Mouse (Mus musculus): ENCODE data around the gene Tal1. TPM values are rescaled to one million over a fixed set of nuclear protein-coding genes. Genes with fewer than 3 reads are reported as not detected.

Gene Tal1
- polyA plus RNA-seq, 1 experiment from 2014 or later, result 1.4 TPM

DNA sequence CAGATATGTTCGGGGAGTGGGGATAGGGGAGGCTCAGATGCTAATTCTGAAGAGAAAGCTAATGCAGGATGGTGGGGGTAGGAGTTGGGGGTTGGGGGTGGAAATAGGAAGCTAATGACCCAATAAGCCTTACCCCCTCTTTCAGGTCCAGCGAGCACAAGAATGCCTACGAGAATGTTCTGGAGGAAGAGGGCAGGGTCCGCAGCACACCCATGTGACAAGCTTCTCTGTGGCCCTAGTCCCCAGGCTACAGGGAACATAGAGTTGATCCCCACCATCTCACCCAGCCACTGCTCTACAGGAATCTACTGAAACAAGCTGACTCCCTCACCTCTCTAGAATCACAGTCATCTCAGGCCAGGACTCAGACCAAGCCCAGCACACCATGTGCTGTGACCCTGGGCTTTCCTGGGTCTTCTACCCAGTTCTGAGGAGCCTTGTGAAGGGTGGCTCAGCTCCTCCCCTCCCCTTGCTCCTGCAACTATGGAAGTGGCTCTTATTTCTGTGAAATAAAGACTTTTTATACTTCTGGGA lies 37.2 kb downstream of the Tal1 start:
- Histone ChIP-seq H3K36me3 (no peaks in the 10 kb centered on the region), H3K27me3 (peaks cover 39% of the 10 kb centered on the region), H3K4me1 (peaks cover 37% of the 10 kb centered on the region), H3K4me2 (no peak overlapping the region), H3K9me3 (replicated peaks) (no peaks in the 10 kb centered on the region), H3K9ac (no peak overlapping the region), H3K4me3 (replicated peaks) (no peak overlapping the region), H3K27ac (peak overlapping the region; percentile 60)
- WGBS, result 65% methylated on average over 4 of the region's 4 CpGs
- no peak for ATAC-seq (replicated peaks; ENCODE audit: low FRiP score)

DNA sequence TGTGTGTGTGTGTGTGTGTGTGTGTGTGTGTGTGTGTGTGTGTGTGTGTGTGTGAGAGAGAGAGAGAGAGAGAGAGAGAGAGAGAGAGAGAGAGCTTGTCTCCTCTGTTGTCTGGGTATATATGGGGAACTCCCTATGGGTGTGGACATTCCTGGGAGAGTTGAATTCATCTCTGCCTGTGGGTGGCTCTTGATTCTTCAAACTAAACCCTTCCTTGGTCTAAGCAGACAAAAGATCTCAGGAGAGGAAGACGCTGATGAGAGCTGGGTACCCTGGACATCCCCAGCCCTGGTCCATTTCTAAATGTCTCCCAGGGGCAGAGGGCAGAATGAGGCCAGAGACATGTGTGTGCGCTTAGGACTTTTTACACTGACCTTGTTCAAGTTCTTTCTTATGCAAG lies 37.8 kb downstream of the Tal1 start:
- Histone ChIP-seq H3K4me2 (no peak overlapping the region), H3K27me3 (peaks cover 33% of the 10 kb centered on the region), H3K27ac (peak overlapping the region; percentile 85; the same call in 1 of the 2 replicates), H3K9ac (no peak overlapping the region), H3K4me1 (peaks cover 35% of the 10 kb centered on the region), H3K36me3 (no peaks in the 10 kb centered on the region), H3K4me3 (replicated peaks) (no peak overlapping the region), H3K9me3 (replicated peaks) (no peaks in the 10 kb centered on the region)
- no peak for ATAC-seq (replicated peaks; ENCODE audit: low FRiP score)
- WGBS, result 86% methylated on average over 2 of the region's 2 CpGs

DNA sequence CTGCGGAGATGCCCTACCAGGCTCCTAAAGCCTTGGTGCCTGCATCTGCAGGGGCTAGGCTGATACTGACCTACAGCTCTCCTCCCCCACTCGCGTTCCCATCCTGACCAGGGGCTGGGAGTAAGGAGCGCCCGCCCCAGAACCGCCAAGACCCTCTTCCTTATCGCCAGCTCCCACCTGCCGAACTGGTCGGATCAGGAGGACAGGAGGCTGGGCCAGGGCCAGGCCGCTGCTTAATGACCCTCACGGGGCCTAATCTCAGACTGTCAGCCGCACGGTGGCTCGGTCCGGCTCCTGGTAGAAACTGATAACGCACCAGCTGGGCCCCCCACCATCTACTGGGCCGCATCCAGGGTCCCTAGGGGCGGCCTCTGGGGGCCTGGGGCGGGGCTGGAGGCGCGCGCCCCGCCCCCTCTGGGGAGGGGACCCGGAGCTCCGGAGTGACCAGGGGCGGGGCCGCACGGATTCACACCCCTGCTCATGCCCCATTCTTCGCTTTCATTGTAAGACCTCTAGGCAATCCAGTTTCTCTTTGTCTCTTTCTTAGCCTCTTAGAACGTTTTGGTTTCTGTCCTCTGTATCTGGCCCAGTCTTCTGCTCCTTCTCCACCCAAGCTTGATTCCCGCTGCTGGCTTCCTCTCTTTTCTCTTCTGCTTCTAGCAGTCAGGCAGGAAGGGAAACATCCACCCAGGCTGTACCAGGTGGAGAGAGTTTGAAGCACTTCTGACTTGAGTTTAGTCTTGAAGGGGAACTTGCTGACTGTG lies 39.6 kb downstream of the Tal1 start:
- Histone ChIP-seq H3K4me1 (peaks cover 31% of the 10 kb centered on the region), H3K27me3 (peaks cover 36% of the 10 kb centered on the region), H3K27ac (peak overlapping the region; percentile 85), H3K9ac (peak overlapping the region; percentile 46), H3K4me2 (peak overlapping the region; percentile 92), H3K9me3 (replicated peaks) (no peaks in the 10 kb centered on the region), H3K4me3 (replicated peaks) (peak overlapping the region; percentile 50), H3K36me3 (no peaks in the 10 kb centered on the region)
- WGBS, result 1% methylated on average over 31 of the region's 31 CpGs
- peak; percentile 91 for ATAC-seq (replicated peaks; ENCODE audit: low FRiP score)

DNA sequence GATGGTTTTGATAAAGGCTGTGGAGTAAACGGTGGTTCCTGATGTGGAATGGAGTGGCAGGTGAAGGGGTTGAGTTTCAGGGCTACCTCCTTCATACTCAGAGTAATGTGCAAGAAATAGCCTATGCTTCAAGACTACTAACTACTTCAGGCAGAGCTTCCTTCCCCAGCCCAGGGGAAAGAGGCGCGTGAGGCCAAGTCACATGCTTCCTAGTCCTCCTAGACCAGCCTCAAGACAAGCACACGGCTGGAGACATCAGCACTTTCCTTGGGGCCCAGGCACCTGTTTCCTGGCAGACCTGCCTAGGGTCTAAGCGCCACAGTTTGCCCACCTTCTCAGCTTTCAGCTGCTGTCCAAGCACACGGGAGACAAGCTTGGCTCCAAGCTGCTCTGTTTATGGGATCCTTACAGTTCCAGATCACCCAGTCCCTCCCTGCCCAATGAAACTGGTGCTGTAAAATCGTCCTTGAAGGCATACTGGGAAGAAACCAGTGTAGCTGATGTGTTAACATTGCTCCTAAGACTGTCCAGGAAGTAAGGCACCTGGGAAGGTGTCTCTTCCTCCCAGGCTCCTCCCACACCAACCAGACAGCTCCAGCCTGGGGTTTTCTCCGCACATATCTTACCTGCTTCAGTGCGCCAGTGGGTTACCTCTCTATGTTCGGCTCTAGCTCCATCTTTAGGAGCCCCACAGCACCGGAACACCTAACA lies 40.4 kb downstream of the Tal1 start:
- Histone ChIP-seq H3K9ac (no peak overlapping the region), H3K27ac (peak overlapping the region; percentile 85), H3K9me3 (replicated peaks) (no peaks in the 10 kb centered on the region), H3K4me2 (peak overlapping the region; percentile 92), H3K36me3 (no peaks in the 10 kb centered on the region), H3K27me3 (peaks cover 39% of the 10 kb centered on the region), H3K4me1 (peaks cover 30% of the 10 kb centered on the region), H3K4me3 (replicated peaks) (peak overlapping the region; percentile 50)
- ATAC-seq (replicated peaks; ENCODE audit: low FRiP score), result peak; percentile 14; the same call in 1 of the 2 replicates
- 15% methylated on average over 11 of the region's 11 CpGs for WGBS

DNA sequence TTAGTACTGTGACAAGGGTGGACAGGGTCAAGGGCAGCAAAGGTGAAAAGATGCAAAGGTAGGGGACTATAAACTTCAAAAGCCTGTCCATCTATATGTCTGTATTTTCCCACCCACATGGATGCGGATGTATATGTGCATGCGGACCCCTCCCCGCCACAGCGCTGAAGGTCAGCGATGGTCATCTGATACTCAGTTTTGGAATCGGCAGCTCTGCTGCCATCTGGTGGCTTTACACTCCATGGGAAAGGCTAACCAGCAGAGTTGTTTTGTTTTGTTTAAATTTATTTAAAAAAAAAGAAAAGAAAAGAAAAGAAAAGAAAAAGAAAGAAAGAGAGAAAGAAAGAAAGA lies 40.9 kb downstream of the Tal1 start:
- Histone ChIP-seq H3K27me3 (peaks cover 39% of the 10 kb centered on the region), H3K9me3 (replicated peaks) (no peaks in the 10 kb centered on the region), H3K36me3 (no peaks in the 10 kb centered on the region), H3K4me2 (peak overlapping the region; percentile 92), H3K4me3 (replicated peaks) (0 out of 2 replicates have a peak overlapping the region, but pooled peaks have one; percentile 50), H3K9ac (no peak overlapping the region), H3K4me1 (peaks cover 32% of the 10 kb centered on the region), H3K27ac (peak overlapping the region; percentile 85)
- whole genome bisulfite sequencing, result under 1% methylated on average over 6 of the region's 6 CpGs
- ATAC-seq (replicated peaks; ENCODE audit: low FRiP score), result no peak

DNA sequence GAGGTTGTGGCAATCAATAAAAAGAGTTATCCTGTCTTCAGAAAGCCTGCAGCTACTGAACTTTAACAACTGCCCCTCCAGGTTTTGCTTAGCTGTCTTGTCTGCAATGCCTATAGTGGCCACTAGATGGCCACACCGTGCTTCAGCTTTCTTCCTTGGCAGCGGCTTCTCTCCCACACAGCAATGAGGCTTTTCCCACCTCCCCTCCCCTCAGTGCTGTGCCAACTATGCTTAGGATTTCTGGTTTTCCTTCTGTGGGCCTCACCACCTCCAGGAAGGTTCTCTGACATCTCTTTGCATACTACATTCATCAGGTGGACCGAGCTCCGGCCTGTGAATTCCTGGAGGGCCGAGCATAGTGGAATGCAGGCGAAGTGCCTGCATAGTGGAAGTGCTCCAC lies 45.5 kb downstream of the Tal1 start:
- Histone ChIP-seq H3K4me2 (0 out of 2 replicates have a peak overlapping the region, but pooled peaks have one; percentile 19), H3K9me3 (replicated peaks) (no peaks in the 10 kb centered on the region), H3K9ac (no peak overlapping the region), H3K4me1 (peaks cover 7% of the 10 kb centered on the region), H3K4me3 (replicated peaks) (no peak overlapping the region), H3K27ac (no peak overlapping the region), H3K36me3 (no peaks in the 10 kb centered on the region), H3K27me3 (peaks cover 18% of the 10 kb centered on the region)
- ATAC-seq (replicated peaks; ENCODE audit: low FRiP score), result peak; percentile 52
- WGBS, result 28% methylated on average over 6 of the region's 6 CpGs

DNA sequence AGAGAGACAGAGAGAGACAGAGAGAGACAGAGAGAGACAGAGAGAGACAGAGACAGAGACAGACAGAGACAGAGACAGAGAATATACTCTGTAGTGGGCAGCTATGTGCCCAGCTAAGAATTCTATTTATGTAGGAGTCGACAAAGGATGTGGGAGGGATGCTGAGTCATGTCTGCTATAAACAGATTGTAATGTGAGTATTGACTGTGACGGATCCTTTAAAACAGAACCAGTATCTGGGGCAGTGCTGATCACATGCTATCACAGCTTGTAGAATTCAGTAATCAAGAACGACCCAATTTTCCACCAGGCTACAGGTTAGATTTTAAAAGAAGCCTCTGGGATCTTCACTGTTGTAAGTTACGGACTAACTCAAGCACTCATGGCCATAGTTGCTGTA lies 47.3 kb downstream of the Tal1 start:
- Histone ChIP-seq H3K36me3 (no peaks in the 10 kb centered on the region), H3K9me3 (replicated peaks) (no peaks in the 10 kb centered on the region), H3K9ac (no peak overlapping the region), H3K27ac (no peak overlapping the region), H3K4me1 (peaks cover 2% of the 10 kb centered on the region; the same call in 1 of the 2 replicates), H3K27me3 (peaks cover 11% of the 10 kb centered on the region), H3K4me2 (no peak overlapping the region), H3K4me3 (replicated peaks) (no peak overlapping the region)
- ATAC-seq (replicated peaks; ENCODE audit: low FRiP score), result no peak
- 43% methylated on average over 4 of the region's 4 CpGs for WGBS

DNA sequence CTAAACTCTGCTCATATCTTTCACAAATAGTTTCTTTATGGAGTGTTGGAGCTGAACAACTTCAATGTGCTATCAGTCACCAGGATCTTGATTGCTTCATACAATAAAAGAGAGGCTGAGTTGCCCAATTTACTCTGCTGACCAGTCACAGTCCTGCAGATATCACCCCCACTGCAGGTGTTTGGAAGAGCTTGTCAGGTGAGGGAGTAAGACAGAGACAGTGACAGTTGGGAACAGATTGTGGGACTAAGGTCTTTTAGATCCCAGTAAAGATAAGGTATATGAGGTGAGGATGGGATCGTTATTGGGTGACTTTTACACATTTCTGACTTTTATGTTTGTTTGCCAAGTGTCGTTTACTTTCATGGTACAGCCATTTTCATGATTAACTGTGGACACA lies 54.9 kb downstream of the Tal1 start:
- WGBS, result 58% methylated on average over 2 of the region's 2 CpGs
- Histone ChIP-seq H3K27ac (no peak overlapping the region), H3K9ac (no peak overlapping the region), H3K4me1 (no peaks in the 10 kb centered on the region), H3K9me3 (replicated peaks) (no peaks in the 10 kb centered on the region), H3K4me3 (replicated peaks) (no peak overlapping the region), H3K27me3 (peaks cover 10% of the 10 kb centered on the region), H3K36me3 (no peaks in the 10 kb centered on the region), H3K4me2 (no peak overlapping the region)
- no peak for ATAC-seq (replicated peaks; ENCODE audit: low FRiP score)

DNA sequence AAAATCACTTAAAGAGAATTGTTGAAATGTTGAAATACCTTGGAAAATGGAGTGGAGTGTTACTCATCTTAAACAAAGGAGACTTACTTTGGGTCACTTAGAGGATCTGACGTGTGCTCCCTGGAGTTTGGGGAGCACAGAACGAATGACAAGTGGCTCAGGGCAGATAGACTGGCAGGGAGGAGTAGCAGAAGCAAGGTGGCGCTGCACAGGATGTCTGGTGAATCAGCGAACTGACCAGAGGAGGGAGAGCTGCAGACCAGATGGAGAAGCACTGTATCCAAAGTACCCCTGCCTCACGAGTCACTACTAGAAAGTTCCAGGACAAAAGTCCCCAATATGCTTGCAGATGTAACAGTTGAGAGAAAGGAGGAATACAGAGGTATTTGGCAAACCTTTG lies 57.0 kb downstream of the Tal1 start:
- no peak overlapping the region for H3K9ac ChIP-seq

DNA sequence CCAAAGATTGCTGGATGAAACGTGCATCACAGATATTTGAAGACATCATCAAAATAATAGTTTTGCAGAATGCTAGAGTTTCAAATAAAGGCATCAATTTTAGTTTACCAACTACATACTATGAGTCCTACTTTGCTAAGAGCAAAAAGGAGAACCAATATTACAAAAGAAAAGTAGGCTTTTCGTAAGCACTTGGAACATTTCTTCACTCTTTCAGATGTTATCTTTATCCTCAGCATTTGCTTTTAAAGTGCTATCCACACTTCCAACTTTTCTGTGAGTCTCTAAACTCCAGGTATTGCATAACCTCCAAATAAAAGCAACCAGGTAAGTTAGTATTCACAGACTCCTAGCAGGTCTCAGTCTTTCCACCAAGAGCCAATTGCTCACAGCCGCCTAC lies 63.4 kb downstream of the Tal1 start:
- 83% methylated on average over 3 of the region's 3 CpGs for WGBS
- no peak for ATAC-seq (replicated peaks; ENCODE audit: low FRiP score)

More for the DNA sequence above, 57.0 kb downstream of the Tal1 start:
- WGBS, result 23% methylated on average over 5 of the region's 5 CpGs
- H3K9me3 ChIP-seq (replicated peaks), result no peaks in the 10 kb centered on the region
- H3K27me3 ChIP-seq, result peaks cover 10% of the 10 kb centered on the region
- no peaks in the 10 kb centered on the region for H3K36me3 ChIP-seq
- no peaks in the 10 kb centered on the region for H3K4me1 ChIP-seq
- no peak overlapping the region for H3K4me3 ChIP-seq (replicated peaks)
- no peak overlapping the region for H3K4me2 ChIP-seq
- ATAC-seq (replicated peaks; ENCODE audit: low FRiP score), result no peak
- H3K27ac ChIP-seq, result no peak overlapping the region

DNA sequence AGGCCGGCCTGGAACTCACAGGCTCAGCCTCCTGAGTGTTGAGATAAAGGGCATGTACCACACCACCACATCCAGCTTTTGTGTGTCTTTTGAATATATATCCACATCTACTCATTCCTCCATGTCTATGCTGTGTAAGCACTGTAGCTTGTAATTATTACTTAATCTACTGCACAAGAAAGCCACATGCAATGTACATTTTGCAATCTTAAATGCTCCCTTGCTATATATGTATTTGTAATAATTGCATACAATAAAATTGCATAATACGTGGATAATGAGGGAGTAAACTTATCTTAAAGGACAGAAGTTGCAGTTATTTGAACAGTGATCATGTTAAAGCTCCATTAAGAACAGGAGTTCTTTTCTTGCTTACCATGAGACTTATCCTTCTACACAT lies 64.9 kb downstream of the Tal1 start:
- H3K4me1 ChIP-seq, result no peaks in the 10 kb centered on the region
- H3K27ac ChIP-seq, result no peak overlapping the region
- no peak overlapping the region for H3K4me3 ChIP-seq (replicated peaks)
- 80% methylated on average over 2 of the region's 2 CpGs for WGBS
- 0 out of 2 replicates have a peak, but pooled peaks cover 3% of the 10 kb centered on the region for H3K27me3 ChIP-seq
- no peaks in the 10 kb centered on the region for H3K36me3 ChIP-seq
- no peak for ATAC-seq (replicated peaks; ENCODE audit: low FRiP score)
- no peak overlapping the region for H3K9ac ChIP-seq
- no peaks in the 10 kb centered on the region for H3K9me3 ChIP-seq (replicated peaks)
- no peak overlapping the region for H3K4me2 ChIP-seq

More for the DNA sequence above, 63.4 kb downstream of the Tal1 start:
- Histone ChIP-seq H3K4me3 (replicated peaks) (no peak overlapping the region), H3K36me3 (no peaks in the 10 kb centered on the region), H3K4me2 (no peak overlapping the region), H3K9me3 (replicated peaks) (no peaks in the 10 kb centered on the region), H3K27me3 (0 out of 2 replicates have a peak, but pooled peaks cover 3% of the 10 kb centered on the region), H3K9ac (no peak overlapping the region), H3K27ac (no peak overlapping the region), H3K4me1 (no peaks in the 10 kb centered on the region)
